Mouse (Mus musculus) urinary bladder, postnatal 10 days (tissue): ENCODE results near the gene Pgd.
"Not testable (repeated sequence)": the region's sequence is repeated elsewhere in the genome, so short reads cannot be mapped to it uniquely, and the experiment has no call there.

Experiments
- DNase-seq: peaks from one replicate; pipeline ENCODE4 v3.0.0; 2022; ENCODE audit warnings: low spot score

Gene Pgd

DNA sequence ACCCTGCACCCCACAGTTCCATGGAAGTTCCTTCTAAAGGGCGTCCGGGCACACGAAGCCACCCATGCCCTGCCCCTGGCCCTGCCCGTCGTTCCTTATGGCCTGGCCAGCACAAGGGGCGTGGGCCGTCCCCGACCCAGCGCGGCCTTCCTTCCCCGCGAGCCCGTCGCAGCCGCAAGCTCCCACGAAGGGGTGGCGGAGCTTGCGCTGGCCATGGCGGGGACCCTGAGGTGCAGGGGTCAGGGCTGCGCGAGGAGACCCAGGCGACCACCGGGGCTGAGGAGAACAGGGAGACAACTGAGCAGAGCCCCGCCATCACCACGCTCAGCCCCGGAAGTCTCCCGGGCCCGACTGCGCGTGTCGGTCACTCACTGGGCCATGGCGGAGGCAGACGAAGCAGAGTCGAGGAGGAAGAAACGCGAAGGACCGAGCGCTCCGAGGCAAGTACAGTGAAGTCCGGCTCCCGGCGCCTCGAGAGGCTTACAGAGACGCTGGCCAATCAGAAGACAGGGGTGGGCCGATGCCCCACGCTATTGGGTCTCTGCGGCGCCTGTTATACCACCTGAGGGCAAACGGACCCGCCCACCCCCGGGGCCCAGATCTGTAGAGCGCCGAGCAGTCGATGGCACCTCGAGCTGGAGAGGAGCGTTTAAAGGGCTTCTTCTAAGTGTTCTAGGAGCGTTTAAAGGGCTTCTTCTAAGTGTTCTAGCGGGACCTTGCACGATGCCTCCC lies at the start of gene Pgd:
Gene Pgd (minus strand): TSS at position 557 of the 732 bp plus-strand sequence.
- DNase-seq: peak; percentile 86

DNA sequence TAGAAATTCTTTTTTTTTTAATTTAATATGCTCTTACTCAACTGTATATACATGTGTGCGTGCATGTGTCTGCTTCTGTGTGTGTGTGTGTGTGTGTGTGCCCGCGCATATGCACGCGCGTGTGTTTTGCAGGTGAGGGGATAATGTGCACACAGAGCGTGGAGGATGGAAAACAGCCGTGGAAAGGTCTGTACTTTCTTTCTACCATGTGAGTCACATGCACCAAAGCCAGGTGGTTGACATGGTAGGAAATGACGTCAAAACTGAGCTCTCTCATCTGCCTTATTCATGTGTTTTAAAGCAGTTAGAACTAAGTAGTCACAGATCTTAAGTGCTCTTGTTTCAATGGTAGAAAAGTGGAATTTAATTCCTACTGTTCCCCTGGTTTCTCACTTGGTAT lies 49.4 kb upstream of the Pgd start:
- no peak for DNase-seq

DNA sequence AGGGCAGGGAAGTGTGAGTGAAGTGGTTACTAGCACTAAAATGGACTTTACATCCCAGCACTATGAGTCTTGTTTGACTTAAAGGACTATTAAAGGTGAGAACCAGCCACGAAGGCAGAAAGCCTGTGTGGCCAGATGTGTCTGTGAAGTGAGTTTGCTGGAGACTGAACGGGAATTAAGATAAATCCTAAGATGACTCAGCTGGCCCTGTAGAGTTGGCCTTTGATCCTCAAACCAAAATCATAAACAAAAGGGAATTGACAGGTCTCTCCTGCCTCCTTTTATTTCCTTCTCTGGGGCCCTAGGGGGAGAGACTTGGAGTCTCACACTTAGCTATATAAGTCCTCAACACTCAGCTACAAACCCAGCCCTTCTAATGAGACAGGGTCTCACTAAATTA lies 48.8 kb upstream of the Pgd start:
- DNase-seq: no peak

DNA sequence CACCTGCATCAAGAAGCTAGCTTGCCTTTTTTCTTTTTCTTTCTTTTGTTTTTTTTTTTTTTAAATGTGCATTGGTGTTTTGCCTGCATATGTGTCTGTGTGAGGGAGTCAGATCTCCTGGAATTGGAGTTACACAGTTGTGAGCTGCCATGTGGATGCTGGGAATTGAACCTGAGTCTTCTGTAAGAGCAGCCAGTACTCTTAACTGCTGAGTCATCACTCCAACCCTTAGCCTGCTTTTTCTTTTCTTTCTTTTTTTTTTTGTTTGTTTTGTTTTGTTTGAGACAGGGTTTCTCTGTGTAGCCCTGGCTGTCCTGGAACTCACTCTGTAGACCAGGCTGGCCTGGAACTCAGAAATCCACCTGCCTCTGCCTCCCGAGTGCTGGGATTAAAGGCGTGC lies 47.9 kb upstream of the Pgd start:
- DNase-seq: not testable (repeated sequence)

DNA sequence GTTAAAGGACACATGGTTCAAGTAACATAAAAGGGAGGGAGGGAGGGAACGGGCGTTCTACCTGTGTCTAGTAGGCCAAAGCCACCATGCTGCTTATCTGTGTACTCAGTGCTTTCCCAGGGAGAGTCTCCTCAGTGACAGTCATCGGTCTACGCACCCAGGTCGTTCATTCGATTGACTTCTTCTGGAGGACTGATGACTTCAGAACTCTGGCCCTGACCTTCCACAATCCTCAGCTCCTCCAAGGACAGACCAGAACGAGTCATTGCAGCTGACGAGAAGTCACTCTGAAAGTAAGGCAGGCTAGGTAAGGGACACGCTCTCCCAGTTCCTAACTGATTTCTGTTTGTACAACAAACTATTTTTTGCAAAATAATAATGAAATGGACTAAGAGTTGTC lies 46.9 kb upstream of the Pgd start:
- DNase-seq: no peak

DNA sequence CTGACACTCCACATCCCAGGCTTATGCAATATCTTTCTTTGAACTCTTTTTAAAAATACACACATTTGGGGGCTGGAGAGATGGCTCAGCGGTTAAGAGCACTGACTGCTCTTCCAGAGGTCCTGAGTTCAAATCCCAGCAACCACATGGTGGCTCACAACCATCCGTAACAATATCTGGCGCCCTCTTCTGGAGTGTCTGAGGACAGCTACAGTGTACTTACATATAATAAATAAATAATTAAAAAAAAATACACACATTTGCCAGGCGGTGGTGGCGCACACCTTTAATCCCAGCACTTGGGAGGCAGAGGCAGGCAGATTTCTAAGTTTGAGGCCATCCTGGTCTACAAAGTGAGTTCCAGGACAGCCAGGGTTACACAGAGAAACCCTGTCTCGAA lies 44.9 kb upstream of the Pgd start:
- not testable (repeated sequence) for DNase-seq

DNA sequence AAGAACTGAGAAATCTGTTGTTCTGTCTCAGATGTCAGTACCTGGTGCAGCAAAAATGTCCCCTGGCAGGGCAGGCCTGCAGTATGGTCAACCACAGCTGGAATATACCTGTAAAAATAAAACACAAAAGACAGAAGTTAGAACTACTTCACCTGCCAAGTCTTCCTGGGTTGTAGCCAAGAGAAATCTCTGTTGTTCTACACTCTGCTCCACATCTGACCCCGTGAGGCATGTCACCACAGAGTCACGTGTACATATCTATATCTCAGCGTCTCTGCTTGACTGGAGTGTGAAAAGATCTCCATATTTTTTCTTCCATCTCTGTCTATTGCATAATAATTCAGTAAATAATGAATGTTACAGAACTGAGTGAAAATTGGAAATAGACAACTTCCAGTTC lies 35.9 kb upstream of the Pgd start:
- DNase-seq: no peak

DNA sequence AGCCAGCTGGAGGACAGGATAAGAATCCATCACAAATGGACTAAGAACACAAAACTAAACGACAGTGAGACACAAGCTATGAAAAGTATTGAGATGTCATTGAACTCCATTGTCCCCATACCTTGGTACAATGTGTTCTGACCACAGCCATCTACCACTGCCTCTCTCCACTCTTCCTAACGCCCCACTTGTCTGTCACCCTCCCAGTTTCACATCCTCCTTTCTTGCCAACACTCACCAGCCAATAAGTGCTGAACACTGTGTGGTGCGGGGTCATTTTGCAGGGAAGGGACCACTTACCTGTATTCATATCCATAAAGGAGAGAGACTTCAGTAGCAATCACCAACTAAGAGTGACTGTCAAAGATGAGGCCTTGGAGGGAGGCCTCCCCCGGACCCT lies 34.5 kb upstream of the Pgd start:
- DNase-seq: no peak

DNA sequence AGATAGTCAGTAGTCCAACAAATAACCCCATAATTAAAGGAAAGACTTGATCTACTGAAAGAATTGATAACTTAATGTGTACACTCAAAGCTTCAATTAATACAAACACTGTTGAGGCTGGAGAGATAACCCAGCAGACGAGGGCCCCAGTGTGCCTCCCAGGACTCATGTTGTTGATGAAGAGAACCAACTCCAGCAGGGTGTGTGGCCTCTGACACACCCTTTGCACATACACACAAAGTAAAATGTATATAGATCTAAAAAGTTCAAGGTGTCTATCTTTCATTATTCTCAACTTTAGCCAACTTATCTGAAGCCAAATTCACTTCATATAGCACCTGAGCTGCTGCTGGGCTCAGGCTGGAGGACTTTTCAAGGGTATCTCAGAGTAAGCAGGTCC lies 30.6 kb upstream of the Pgd start:
- DNase-seq: no peak

DNA sequence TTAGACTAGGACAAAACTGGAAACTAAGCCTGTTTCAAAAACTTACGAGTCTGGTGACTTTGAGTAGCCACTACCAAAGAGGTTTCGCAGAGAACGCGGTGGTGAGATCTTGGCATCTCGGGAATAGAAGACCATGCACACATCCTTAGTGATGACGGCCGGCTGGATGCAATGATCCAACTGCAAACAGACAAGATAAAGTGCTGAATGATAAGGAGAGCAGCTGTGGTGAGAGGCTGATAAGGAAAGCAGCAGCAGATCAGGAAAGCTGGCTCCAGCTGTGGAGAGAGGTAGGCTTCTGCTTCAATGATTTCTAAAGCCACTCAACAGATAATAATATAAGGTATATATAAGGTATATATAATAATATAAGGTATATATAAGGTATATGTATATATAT lies 24.5 kb upstream of the Pgd start:
- no peak for DNase-seq

DNA sequence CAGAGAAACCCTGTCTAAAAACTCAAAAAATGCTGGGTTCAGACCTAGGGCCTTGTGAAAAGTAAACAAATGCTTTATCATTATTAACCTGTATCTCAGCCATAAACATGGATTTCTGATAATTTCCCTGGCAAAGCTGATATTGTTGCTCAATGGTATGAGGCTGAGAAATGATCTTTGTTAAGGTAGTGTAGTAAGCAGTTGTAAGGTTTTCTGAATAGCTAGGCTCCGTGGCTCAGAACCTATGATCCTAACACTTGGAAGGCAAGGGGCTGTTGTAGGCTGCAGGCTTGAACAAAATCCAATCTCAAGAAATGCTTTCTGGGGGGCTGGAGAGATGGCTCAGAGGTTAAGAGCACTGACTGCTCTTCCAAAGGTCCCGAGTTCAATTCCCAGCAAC lies 22.0 kb upstream of the Pgd start:
- no peak for DNase-seq

DNA sequence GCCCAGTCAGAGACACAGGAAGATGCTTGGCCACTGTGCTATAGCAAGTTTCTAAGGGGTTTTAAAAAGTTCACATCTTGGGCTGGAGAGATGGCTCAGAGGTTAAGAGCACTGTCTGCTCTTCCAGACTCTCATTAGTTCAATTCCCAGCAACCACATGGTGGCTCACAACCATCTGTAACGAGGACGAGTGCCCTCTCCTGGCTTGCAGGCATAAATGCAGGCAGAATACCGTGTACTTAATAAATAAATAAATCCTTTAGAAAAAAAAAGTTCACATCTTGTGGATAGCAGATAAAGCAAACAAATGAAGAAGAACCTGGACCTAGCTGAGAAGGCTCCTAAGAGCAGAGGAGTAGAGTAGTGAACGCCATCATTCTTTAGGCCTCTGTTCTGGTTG lies 16.2 kb upstream of the Pgd start:
- DNase-seq: no peak

DNA sequence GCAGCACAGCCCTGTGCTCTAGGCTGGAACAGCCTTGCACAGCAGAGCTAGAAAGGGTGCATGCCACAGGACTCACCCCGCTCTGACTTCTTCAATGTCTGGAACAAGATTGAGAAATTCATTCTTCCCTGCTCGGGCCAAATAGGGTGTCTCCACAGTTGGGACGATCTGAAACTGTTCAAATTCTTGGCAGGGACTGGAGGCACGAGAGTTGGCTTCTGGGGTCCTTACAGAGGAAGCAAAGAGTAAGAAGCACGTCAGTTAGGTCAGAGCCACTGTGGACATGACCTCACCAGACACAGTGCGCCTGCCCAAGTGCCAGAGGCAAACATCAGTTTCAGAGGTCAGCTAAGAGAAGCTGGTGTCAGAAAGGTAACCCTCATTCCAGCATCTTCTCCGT lies 15.6 kb upstream of the Pgd start:
- no peak for DNase-seq

DNA sequence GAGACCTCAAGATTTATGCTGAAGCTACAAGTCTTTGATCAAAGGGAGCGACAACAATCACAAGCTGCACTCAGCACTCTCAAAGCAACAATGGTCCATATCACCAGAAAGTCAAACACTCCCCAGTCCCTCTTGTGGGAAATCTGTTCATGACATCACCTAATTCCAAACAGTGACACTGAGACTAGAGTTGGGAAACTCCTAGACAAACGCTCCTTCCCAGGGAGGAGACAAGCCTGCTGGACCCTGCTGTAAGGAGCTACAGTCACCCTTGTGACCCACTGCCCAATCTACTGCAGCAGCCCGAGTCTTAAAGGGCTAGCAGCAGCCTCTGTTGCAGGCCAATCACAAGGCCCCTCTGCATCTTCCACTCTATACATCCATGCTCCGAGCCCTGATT lies 13.0 kb upstream of the Pgd start:
- no peak for DNase-seq

DNA sequence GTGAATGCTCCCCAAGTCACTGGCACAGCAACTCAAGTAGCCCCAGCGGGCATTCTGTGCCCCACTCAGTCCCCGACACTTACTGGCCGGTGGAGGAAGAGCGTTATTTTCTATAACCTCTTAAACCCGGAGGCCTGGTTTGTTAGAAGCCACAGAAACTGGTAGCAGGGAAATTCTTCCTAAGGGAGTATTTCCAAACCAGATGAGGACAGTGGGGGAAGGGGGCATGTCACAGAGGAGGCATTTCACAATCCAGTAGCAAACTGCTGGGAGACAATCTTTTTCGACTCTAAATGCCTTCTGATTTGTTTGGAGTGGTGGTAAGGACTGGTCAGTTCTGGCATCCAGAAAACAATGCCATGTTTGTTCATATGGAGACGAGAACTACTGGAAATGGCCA lies 12.6 kb upstream of the Pgd start:
- DNase-seq: no peak

DNA sequence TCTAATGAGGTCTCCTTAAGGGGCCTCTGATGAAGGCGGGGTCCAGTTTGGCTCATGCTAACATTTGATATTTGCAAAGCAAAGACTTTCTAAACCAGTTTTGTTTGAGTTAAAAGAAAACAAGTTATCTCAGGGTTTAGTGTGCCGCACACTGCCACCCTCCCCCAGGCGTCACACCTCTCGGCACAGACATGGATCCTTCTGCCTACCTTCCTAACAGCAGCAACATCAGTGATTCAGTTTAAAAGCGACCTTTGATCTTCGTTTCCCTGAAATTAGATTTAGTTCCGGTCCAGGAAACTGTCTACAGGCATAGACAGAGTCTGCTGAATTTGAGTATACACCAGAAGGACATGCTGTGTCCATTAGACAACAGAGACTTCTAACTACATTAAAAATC lies 11.8 kb upstream of the Pgd start:
- no peak for DNase-seq

DNA sequence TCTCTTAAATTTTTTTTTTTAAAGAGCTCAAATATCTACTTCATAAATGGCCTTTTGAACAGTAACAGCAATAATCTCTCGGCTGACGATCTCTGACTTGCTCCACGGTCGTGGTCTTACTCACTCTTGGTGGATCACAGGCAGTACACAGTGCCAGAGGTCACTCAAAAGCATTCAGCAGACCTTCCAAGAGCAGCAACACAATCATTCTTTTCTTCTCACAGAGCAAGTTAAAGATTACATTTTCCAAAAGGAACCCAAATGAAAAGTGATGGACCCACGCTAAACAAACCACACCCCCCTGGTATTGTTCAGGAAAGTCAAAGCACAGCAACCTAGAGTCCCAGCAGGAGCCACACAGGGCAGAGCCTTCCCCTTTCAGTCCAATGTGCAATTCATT lies 10.5 kb upstream of the Pgd start:
- DNase-seq: no peak

DNA sequence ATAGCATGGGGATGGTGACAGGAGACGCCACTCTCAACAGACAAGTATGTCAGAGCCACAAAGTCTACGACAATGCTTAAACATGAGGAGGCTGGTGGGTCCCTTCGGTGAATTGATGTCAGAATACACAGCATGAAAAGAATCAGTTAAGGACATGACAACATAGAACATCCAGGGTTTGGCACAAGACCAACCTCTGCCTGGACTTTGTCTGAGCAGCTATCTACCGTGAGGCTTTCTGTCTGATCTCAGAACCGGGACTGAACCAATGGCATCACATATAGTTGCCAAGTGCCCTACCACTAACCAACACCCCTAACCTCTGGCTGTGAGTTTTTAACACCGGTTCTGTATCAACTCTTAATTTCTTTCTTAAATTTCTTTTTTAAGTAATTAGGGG lies 10.1 kb upstream of the Pgd start:
- no peak for DNase-seq

DNA sequence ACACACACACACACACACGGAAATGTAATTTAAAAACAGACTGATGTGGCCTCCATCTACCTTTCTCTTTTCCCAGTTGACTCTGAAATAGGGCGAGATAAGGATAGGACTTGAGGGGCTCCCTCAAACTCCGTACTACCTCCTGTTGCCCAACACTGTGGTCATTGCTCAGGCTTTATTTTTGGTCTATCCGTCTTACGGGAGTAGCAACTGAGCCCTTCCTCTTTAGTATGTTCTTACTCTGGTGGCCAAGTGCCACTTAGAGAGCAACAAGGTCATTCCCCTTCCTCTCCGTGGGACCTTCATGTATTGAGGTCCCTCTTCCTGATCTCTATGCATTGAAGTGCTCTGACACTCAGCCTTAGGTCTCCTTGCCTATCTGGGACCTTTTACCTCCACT lies 7.1 kb upstream of the Pgd start:
- no peak for DNase-seq

DNA sequence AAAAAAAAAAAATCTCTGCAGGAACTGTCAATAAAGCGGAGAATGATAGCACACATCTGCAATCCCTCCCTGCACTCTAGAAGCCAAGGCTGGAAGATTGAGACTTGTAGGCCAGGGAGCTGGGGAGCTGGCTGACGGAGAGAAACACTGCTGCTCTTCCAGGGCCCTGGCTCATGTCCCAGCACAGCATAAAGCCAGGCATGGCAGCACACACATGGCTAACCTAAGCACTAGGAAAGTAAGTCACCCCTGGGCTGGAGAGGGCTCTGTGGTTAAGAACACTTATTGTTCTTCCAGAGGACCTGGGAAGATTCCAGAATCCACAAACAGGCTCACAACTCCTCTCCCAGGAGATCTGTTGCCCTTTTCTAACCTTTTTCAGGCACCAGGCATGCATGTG lies 6.1 kb upstream of the Pgd start:
- no peak for DNase-seq

DNA sequence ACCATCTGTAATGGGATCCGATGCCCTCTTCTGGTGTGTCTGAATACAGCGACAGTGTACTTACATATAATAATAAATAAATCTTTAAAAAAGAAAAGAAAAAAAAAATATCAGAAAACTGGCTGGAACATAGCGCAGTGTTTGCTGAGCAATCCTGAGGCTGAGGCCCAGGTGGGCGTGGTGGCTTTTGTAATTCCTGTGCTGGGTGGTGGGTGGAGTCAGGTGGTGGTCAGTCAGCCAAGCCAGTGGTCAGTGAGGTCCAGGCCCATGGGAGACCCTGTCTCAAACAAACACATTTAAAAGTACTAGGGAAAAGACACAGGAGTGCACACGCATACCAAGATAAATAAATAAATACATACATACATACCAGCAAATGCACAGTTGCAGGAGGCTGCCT lies 5.5 kb upstream of the Pgd start:
- DNase-seq: no peak

DNA sequence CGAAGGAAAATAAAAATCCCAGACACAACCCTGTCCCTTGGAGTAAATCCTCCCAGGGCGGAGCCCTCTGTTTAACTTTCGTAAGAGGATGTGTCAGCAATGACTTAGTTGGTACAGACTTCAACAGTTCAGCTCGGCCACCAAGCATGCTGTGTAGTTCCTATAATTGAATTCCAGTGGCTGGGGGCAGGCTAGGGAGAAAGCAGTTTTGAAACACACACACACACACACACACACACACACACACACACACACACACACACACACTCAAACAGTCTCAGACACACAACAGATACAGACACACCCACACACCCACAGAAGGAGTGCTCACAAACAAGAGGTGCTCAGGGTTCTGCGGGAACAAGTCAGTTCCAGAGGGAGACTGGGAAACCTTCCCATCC lies 5.0 kb upstream of the Pgd start:
- no peak for DNase-seq

DNA sequence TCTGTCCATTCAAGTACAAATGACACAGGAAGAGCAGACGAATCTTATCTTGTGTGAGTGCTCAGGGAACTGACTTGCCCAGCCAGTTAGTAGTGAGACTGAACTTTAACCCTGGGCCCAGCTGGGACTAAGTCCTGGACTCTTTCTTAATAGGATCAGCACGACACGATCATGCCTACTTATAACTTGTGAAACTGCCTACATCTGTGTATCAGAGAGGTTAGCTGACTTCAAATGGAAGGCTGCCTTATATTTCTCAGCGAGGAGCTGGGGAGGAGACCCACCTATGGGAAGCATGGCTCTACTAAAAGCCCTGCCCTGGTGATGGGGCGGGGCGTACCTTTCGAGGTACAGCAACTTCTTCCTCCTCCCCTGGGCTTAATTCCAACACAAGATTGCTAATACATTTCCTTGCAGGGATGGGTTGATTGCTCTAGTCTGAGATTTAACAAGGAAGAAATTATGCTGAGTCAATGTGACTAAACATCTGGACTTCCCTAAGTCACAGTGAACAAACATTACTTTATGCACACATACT lies 3.9 kb upstream of the Pgd start:
- DNase-seq: no peak

DNA sequence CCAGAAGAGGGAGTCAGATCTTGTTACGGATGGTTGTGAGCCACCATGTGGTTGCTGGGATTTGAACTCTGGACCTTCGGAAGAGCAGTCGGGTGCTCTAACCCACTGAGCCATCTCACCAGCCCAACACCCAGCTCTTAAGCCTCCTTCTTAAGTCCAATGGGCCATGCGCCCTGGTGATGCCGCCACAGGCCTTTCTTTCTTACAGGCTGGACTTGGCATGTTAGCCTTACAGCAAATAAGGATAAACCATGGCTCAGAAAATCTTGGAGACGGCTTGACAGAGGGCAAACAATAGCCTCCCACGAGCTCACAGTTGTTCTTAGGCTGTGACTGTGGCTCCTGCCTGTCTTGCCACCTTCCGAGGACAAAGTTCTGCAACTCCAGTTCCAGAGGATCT lies 3.4 kb upstream of the Pgd start:
- not testable (repeated sequence) for DNase-seq

DNA sequence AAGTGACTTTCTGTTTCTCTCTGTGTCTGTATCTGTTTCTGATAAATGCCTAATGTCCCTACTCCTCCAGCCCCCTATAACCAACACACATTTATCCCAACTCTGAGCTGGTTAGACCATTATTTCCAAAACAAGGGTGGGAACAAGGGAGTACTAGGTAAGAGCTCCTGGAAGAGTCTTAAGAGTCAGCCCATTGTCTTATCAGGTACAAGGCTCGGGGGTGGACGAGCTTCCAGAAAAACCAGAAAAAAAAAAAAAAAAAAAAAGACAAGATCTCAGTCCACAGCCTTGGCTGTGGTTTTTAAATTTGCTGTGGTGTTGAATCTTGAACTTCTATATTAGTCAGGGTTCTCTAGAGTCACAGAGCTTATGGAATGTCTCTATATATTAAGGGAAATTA lies 1.4 kb upstream of the Pgd start:
- DNase-seq: no peak
